Mouse (Mus musculus) ovary, postnatal 36 days (tissue): ENCODE measurements around the gene Nus1.

Experiments
- DNase-seq: peaks from one replicate; pipeline ENCODE4 v3.0.0; 2022; ENCODE audit warnings: low spot score, mixed read lengths

The Nus1 gene

DNA sequence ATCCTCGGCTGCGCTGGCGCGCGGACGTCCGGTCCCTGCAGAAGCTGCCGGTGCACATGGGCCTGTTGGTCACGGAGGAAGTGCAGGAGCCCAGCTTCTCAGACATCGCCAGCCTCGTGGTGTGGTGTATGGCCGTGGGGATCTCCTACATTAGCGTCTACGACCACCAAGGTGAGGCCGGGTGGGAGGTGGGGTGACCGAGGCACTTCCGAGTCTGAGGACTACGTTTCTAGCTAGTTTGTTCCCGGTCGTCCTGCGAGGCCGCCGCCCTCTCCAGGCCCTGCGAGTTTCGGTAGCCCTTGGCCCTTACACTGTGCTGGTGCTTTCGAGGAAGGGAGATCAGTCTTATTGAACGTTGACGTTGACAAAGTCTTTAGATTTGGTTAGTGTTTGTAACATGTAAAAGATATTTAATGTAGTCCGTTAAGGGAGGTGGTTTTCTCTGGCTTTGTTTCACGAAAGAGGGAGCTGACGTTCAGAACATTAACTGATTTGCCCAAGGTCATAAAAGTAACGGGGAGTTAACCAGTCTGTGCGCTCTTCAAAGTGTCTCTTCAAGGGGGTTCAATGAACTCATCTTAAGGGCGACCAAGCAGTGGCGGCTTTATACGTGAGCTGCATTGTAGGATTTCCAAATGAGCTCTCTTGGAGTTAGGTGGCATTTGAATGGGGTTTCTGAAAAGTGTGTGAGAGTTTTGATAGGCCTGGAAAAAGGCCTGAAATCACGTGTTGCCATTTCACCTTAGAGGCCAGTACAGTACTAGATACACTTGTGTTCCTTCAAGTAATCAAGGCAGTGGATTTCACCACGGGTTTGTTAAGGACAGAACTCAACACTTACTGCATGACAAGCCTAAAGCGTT is 882 bp downstream of the Nus1 start:
- no peak for DNase-seq

GRCm38 (mm10) chr10:52418931-52419330 is 1.6 kb downstream of the Nus1 start:
- DNase-seq, result no peak

DNA sequence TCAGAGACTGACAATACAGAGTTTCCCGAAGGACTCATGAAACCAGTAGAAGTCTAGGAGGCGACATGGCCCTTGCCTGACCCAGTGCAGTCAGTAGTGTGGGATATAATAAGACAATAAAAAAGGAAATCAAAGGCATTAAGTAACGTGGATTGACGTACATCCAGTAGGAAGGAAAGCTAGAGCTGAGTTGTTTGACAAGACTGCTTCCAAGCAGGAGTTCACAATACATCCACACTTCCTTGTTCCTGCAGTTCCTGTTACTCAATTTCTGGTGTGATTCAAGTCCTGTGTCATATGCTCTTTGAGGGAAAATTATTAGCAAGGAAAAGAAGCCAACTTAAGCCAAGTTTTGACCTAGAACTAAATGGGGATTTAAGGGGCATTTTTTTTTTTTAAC is 2.1 kb downstream of the Nus1 start:
- no peak for DNase-seq

DNA sequence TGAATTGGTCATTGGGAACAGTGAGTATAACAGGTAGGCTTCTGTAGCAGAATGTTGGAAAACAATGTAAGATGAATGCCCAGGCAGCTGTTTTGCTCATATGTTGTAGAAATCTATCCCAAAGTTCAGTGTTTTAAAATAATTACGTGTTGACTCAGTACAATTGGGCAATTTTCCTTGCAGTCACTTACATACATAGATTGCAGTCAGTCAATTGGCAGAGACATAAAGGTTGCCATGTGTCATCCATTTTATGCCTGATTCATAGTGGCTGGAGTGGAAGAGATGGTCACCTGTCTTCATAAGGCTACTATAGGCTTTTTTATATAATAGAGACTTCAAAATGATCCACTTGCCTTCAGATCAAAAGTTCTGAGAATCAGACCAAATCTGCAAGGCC is 3.2 kb downstream of the Nus1 start:
- no peak for DNase-seq

DNA sequence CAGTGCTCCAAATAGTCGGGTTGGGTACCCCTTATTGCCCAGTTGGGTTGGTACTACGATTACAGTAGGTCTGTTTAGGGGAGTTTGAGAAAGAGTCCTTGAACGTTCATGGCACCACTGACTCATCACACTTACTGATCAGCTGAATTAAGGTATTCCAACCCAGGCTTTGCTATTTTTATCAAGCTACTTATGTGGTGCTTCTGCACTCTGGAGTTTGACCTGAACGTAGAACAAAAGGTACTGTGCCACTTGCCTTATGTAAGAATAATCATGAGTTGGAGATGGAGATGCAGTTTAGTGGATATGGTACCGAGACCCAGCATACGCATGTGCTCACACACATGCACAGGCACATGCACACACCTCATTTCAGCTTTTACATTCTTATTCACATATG is 4.4 kb downstream of the Nus1 start:
- no peak for DNase-seq

DNA sequence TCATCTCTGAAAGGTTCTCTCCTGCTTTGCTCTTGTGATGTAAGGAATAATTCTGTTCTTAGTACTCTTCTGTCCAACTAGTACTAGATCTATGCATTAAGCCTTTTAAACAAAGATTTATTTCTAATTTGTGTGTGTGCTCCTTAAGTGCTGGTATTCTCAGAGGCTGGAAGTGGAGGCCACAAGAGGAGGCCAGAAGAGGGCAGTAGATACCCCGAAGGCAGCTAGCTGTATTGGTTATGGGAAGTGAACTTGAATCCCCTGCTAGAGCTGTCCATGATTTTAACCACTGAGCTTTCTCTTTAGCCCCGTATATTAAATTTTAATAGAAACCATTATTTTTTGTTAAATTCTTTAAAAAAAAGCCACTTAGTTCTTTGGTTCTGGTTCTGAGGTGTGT is 5.8 kb downstream of the Nus1 start:
- DNase-seq, result no peak

GRCm38 (mm10) chr10:52426314-52426980 is 9.1 kb downstream of the Nus1 start:
- DNase-seq, result no peak

DNA sequence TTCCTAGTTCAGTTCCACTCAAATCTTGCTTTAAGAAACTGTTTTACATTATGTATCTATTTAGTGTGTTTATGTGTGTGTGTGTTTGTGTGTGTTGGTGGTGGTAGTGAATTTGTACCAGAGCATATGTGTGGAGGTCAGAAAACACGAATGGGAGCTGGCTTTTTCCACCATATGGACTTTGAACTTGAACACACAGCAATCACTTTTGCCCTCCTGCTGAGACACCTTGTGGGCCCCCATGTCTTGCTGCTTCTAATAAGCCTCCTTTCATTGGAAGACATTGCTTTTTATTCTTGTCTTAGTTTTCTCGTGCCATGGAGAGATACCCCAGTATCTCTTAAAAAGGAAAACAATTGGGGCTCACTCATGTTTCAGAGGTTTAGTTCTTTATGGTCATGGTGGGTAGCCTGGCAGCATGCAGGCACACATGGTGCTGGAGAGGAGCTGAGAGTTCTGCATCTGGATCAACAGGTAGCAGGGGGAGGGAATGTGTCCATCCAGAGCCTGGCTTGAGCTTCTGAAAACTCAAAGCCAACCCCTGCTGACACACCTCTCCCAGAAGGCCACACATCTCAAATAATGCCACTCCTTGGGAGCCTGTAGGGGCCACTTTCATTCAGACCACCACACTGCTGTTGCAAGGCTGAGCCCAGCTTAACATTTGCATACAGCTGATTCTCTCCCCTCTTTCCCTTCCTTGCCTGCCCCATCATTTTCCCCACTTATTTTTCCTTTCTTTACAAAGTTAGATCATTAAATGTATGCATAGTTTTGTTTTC is 10.5 kb downstream of the Nus1 start:
- no peak for DNase-seq

GRCm38 (mm10) chr10:52430953-52431352 is 13.6 kb downstream of the Nus1 start:
- DNase-seq, result no peak

GRCm38 (mm10) chr10:52434836-52435235 is 17.5 kb downstream of the Nus1 start:
- peak; percentile 20 for DNase-seq

DNA sequence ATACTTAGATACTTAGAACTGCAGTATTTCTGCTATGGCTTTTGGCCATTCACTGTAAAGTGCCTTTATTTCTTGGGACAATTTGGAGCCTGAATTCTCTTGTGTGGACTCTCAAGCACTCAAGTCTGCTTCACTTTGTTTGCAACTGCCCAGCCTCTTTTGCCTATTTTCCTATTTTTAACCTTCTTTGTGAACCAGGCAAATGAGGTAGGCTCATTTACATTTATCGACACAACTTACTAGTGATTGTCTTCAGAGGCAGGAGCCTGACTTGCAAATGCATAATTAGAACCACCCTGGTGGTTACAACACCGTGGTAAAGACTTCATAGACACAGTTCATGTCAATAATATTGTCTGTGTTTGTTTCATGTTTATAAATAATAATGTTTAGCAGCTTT is 43.3 kb downstream of the Nus1 start:
- DNase-seq, result no peak

- DNase-seq, result no peak
These were observed 46.8 kb downstream of the Nus1 start for GRCm38 (mm10) chr10:52463941-52464739.

DNA sequence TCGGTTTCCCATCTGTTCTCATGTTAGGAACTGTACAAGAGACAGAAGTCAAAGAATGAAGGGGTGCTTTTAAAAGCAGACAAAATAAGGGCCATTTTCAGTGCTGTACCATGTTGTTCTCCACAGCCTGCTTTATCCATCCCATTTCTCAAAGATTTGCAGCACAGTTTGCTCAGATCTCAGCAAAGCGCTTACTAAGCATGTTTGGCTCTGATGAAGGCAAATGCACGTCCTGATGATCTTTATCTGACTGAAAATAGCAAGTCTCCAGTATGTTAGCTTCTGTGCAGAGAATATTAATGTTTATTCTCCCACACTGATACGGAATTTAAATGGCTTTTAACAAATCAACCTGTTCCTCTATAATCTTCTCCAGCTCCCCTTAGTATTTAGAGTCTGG is 54.2 kb downstream of the Nus1 start:
- no peak for DNase-seq
